Mouse (Mus musculus): ENCODE results near the gene Rab26.

DNA sequence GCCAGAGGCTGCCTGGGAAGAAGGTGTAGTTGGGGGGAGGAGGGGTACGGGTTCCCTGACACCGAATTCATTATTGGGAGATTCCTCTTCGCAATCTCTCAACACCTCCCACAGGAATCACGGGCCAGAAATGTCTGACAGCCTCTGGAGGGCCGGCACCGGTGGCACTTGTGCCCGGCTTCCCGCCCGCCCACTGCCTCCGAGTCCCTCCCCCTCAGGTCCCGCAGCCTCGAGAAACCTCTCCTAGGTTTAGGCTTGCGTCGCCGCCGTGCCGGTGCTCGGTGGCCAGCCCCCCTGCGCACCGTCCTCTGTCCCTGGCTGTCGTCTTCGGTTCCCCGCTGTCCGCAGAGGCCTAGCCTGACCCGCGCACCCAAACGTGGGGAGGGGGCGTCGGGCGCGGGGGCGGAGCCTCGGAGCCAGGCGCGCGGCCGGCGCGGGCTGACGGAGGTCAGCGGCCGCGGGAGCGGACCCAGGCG, 45.8 kb downstream of the Rab26 start, which contains the start of gene Caskin1:
- TF ChIP-seq EP300 (IDR thresholded peaks at IDR 0.05; ENCODE audit: low read length) (no peak), CTCF (conservative IDR thresholded peaks at IDR 0.05 in 1 of 2, IDR thresholded peaks at IDR 0.05 in 1 of 2; ENCODE audit: low read depth in 2 of 2, low read length in 2 of 2) (no peak), BHLHE40 (IDR thresholded peaks at IDR 0.05; ENCODE audit: low read depth, low read length) (no peak), E2F4 (IDR thresholded peaks at IDR 0.05; ENCODE audit: insufficient replicate concordance, low read depth, low read length) (no peak), SIN3A (IDR thresholded peaks at IDR 0.05; ENCODE audit: low read length) (no peak), POLR2A (IDR thresholded peaks at IDR 0.05; ENCODE audit: low read depth, low read length) (no peak), TBP (conservative IDR thresholded peaks at IDR 0.05; ENCODE audit: low read depth, low read length) (no peak), ZNF384 (IDR thresholded peaks at IDR 0.05; ENCODE audit: low read depth, low read length) (no peak), MEF2A (IDR thresholded peaks at IDR 0.05; ENCODE audit: borderline replicate concordance, low read depth, low read length) (no peak), MAZ (IDR thresholded peaks at IDR 0.05; ENCODE audit: low read depth, low read length) (no peak), MAFK (IDR thresholded peaks at IDR 0.05; ENCODE audit: insufficient replicate concordance, low read length) (no peak), JUN (IDR thresholded peaks at IDR 0.05; ENCODE audit: insufficient read depth, low read depth, low read length) (no peak)
